Mouse (Mus musculus) heart, embryonic 12.5 days (tissue): ENCODE results near the gene Rnf186. TPM values are rescaled to one million over a fixed set of nuclear protein-coding genes. Genes with fewer than 3 reads are reported as not detected.
A peak's percentile ranks its signal among the peaks of the same experiment; 100 is the strongest.

ENCODE experiments used
- ATAC-seq: fragments of 200-750 bp; cut with Nextera tagmentation; 2 replicates; pipeline ENCODE4 v1.8.0; 2017; ENCODE audit warnings: moderate TSS enrichment, moderate library complexity; ENCODE audit not compliant: insufficient number of reproducible peaks, low FRiP score
- H3K27ac ChIP-seq: fragments of 300-500 bp; sonication (generic); 2 replicates; pipeline ENCODE4 v1.5.1; 2016; ENCODE audit warnings: mild to moderate bottlenecking, moderate library complexity; ENCODE audit not compliant: poor library complexity, severe bottlenecking
- H3K27me3 ChIP-seq: fragments of 300-500 bp; sonication (generic); replicated peaks from 2 replicates; pipeline ENCODE4 v1.6.1; 2016; ENCODE audit warnings: mild to moderate bottlenecking, moderate library complexity
- H3K36me3 ChIP-seq: fragments of 300-500 bp; sonication (generic); 2 replicates; pipeline ENCODE4 v1.6.1; 2016; ENCODE audit warnings: mild to moderate bottlenecking, moderate library complexity
- H3K4me1 ChIP-seq: fragments of 300-500 bp; sonication (generic); replicated peaks from 2 replicates; pipeline ENCODE4 v1.6.1; 2016; ENCODE audit warnings: mild to moderate bottlenecking
- H3K4me2 ChIP-seq: fragments of 300-500 bp; sonication (generic); 2 replicates; pipeline ENCODE4 v1.6.1; 2016; ENCODE audit warnings: mild to moderate bottlenecking, moderate library complexity
- H3K4me3 ChIP-seq: fragments of 300-500 bp; sonication (generic); 2 replicates; pipeline ENCODE4 v1.5.1; 2016; ENCODE audit warnings: mild to moderate bottlenecking
- H3K9ac ChIP-seq: fragments of 300-500 bp; sonication (generic); 2 replicates; pipeline ENCODE4 v1.6.1; 2016; ENCODE audit warnings: mild to moderate bottlenecking, moderate library complexity
- H3K9me3 ChIP-seq: fragments of 300-500 bp; sonication (generic); replicated peaks from 2 replicates; pipeline ENCODE4 v1.6.1; 2016; ENCODE audit warnings: mild to moderate bottlenecking, moderate library complexity
- WGBS: fragments of 180-500 bp; shearing (Covaris S2); methylation state at CpG from one replicate; pipeline ENCODE4 v1.1.7; 2016; 5-methylcytosine and 5-hydroxymethylcytosine counted together
- polyA plus RNA-seq: library from polyadenylated mRNA; unstranded; fragments of >200 nt; fragmentation: Nextera tagmentation; extraction: Ambion mirVana; gene quantifications from 2 replicates; pipeline ENCODE4 v1.2.1, GENCODE M21; 2016

Rnf186 gene
- polyA plus RNA-seq, 1 experiment from 2014 or later = not detected

GRCm38 (mm10) chr4:138986280-138986679 lies 19.4 kb downstream of the Rnf186 start:
- H3K4me2 ChIP-seq = no peak overlapping the region
- 0 out of 2 replicates have a peak overlapping the region, but pooled peaks have one; percentile 10 for H3K27ac ChIP-seq
- WGBS = 69% methylated on average over 5 of the region's 5 CpGs
- ATAC-seq = no peak
- H3K27me3 ChIP-seq = no peaks in the 10 kb centered on the region
- no peaks in the 10 kb centered on the region for H3K9me3 ChIP-seq
- no peak overlapping the region for H3K4me3 ChIP-seq
- no peaks in the 10 kb centered on the region for H3K36me3 ChIP-seq
- peaks cover 14% of the 10 kb centered on the region for H3K4me1 ChIP-seq
- H3K9ac ChIP-seq = no peak overlapping the region

DNA sequence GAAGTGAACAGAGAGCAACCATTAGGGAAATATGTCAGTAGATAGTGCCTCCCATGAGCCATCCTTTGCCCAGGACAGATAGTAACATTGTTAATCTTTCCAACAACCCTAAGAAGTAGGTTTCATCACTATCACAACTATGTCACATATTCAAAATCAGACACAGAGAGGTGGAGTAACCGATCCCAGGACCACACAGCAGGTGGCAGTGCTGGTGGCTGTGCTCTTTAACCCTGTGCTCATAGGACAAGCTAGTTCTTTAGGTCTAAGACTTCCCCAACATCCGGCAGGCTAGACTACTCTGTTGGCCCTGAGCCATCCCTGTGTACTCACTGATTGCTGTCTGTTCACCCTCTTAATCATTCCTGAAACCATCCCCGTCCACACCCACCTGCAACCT lies 27.5 kb downstream of the Rnf186 start:
- Histone ChIP-seq H3K9me3 (0 out of 2 replicates have a peak, but pooled peaks cover 4% of the 10 kb centered on the region), H3K36me3 (0 out of 2 replicates have a peak, but pooled peaks cover 2% of the 10 kb centered on the region), H3K4me2 (no peak overlapping the region), H3K9ac (no peak overlapping the region), H3K4me1 (no peaks in the 10 kb centered on the region), H3K4me3 (no peak overlapping the region), H3K27me3 (no peaks in the 10 kb centered on the region), H3K27ac (no peak overlapping the region)
- WGBS = 61% methylated on average over 3 of the region's 3 CpGs
- ATAC-seq = no peak

GRCm38 (mm10) chr4:138996410-138996809 lies 29.5 kb downstream of the Rnf186 start:
- H3K4me1 ChIP-seq = 0 out of 2 replicates have a peak, but pooled peaks cover 3% of the 10 kb centered on the region
- WGBS = 77% methylated on average over 5 of the region's 5 CpGs
- no peaks in the 10 kb centered on the region for H3K27me3 ChIP-seq
- H3K9me3 ChIP-seq = 0 out of 2 replicates have a peak, but pooled peaks cover 5% of the 10 kb centered on the region
- no peak overlapping the region for H3K27ac ChIP-seq
- H3K9ac ChIP-seq = no peak overlapping the region
- ATAC-seq = no peak
- H3K4me3 ChIP-seq = no peak overlapping the region
- H3K36me3 ChIP-seq = 0 out of 2 replicates have a peak, but pooled peaks cover 2% of the 10 kb centered on the region
- H3K4me2 ChIP-seq = no peak overlapping the region

DNA sequence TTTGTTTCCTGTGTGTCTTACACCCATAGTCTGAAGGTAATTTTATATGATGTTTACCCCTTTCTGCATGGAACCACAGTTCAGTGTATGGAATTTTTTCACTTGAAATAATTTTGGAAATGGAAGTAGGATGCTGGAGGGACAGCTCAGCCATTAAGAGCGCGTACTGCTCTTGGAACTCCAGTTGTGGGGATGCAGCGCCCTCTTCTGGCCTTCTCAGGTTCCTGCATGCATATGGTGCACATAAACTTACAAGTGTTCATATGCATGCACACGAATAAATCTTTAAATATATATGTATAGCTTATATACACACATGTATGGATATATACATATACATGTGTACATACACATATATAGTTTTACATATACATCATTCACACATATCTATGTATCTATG lies 30.2 kb downstream of the Rnf186 start:
- no peak overlapping the region for H3K9ac ChIP-seq
- ATAC-seq = no peak
- no peak overlapping the region for H3K4me2 ChIP-seq
- no peak overlapping the region for H3K4me3 ChIP-seq
- no peaks in the 10 kb centered on the region for H3K27me3 ChIP-seq
- no peak overlapping the region for H3K27ac ChIP-seq
- H3K9me3 ChIP-seq = 0 out of 2 replicates have a peak, but pooled peaks cover 5% of the 10 kb centered on the region
- 0 out of 2 replicates have a peak, but pooled peaks cover 4% of the 10 kb centered on the region for H3K4me1 ChIP-seq
- 0 out of 2 replicates have a peak, but pooled peaks cover 2% of the 10 kb centered on the region for H3K36me3 ChIP-seq
- 77% methylated on average over 4 of the region's 4 CpGs for WGBS

DNA sequence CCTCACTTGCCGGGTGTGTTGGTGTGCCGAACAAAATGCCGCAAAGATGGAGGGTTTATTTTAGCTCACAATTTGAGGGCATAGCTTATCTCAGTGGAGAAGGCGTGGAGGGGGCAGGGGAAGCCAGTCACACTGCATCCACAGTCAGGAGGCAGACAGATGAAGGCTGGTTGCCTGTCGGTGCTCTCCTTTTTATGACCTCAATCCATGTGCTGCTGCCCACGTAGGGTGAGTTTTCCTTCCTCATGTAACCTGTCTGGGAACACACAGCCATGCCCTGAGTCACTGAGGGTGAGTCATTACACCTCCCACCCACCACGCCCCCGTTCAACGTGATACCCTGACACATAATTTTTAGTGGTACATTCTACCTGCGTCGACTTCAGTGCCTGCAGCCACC lies 31.7 kb downstream of the Rnf186 start:
- Histone ChIP-seq H3K27me3 (no peaks in the 10 kb centered on the region), H3K4me3 (no peak overlapping the region), H3K4me2 (no peak overlapping the region), H3K4me1 (0 out of 2 replicates have a peak, but pooled peaks cover 4% of the 10 kb centered on the region), H3K27ac (no peak overlapping the region), H3K9me3 (0 out of 2 replicates have a peak, but pooled peaks cover 5% of the 10 kb centered on the region), H3K9ac (no peak overlapping the region), H3K36me3 (0 out of 2 replicates have a peak, but pooled peaks cover 2% of the 10 kb centered on the region)
- ATAC-seq = no peak
- WGBS = 69% methylated on average over 11 of the region's 11 CpGs

GRCm38 (mm10) chr4:139001026-139001425 lies 34.1 kb downstream of the Rnf186 start:
- H3K4me3 ChIP-seq = no peak overlapping the region
- H3K4me2 ChIP-seq = peak overlapping the region; percentile 33
- no peak overlapping the region for H3K27ac ChIP-seq
- no peak overlapping the region for H3K9ac ChIP-seq
- 0 out of 2 replicates have a peak, but pooled peaks cover 4% of the 10 kb centered on the region for H3K4me1 ChIP-seq
- ATAC-seq = no peak
- 0 out of 2 replicates have a peak, but pooled peaks cover 5% of the 10 kb centered on the region for H3K9me3 ChIP-seq
- H3K36me3 ChIP-seq = 0 out of 2 replicates have a peak, but pooled peaks cover 2% of the 10 kb centered on the region
- 34% methylated on average over 2 of the region's 2 CpGs for WGBS
- no peaks in the 10 kb centered on the region for H3K27me3 ChIP-seq

DNA sequence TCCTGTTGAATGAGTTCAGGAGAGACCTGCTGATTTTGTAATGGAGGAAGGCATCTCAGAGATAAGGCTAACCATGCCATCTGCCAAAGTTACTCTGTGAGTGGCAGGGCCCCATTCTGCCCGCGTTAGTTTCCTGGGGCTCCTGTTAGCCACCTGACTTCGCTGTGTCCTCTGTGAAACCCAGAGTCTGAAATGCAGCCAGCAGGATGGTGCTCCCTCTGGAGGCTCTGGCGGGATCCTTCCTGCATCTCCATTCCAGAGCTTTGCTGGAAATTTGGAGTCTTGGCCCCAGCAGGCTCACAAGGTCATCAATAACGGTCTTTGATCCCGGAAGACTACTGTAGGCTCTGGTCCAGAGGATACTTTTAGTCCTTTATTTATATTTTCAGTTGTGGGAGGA lies 34.5 kb downstream of the Rnf186 start:
- peak overlapping the region; percentile 33 for H3K4me2 ChIP-seq
- H3K27me3 ChIP-seq = no peaks in the 10 kb centered on the region; the same call in 1 of the 2 replicates
- ATAC-seq = no peak
- H3K36me3 ChIP-seq = 0 out of 2 replicates have a peak, but pooled peaks cover 2% of the 10 kb centered on the region
- H3K27ac ChIP-seq = no peak overlapping the region
- H3K9me3 ChIP-seq = 0 out of 2 replicates have a peak, but pooled peaks cover 5% of the 10 kb centered on the region
- 15% methylated on average over 6 of the region's 6 CpGs for WGBS
- no peak overlapping the region for H3K9ac ChIP-seq
- H3K4me1 ChIP-seq = 0 out of 2 replicates have a peak, but pooled peaks cover 4% of the 10 kb centered on the region
- H3K4me3 ChIP-seq = no peak overlapping the region

GRCm38 (mm10) chr4:139004067-139004466 lies 37.2 kb downstream of the Rnf186 start:
- 79% methylated on average over 8 of the region's 8 CpGs for WGBS
- no peaks in the 10 kb centered on the region for H3K36me3 ChIP-seq

DNA sequence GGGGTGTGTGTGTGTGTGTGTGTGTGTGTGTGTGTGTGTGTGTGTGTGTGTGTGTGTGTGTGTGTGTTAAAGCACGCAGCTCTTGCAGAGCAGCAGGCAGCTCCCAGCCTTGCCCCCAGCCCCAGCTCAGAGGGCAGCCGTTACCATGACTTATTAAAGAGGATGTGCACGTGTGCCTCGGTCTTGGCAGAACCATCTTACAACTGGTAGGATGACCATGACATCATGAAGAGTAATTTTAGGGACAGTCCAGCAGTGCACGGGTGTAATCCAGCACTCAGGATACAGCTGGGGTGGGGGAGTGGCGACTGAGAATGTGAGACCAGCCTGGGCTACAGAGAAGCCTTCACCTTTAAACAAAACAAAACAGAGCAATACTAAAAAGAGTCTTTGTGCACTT lies 38.3 kb downstream of the Rnf186 start:
- no peak for ATAC-seq
- WGBS = 73% methylated on average over 6 of the region's 6 CpGs

More at GRCm38 (mm10) chr4:139004067-139004466, 37.2 kb downstream of the Rnf186 start:
- 0 out of 2 replicates have a peak, but pooled peaks cover 4% of the 10 kb centered on the region for H3K4me1 ChIP-seq
- H3K27ac ChIP-seq = no peak overlapping the region
- no peaks in the 10 kb centered on the region; the same call in 1 of the 2 replicates for H3K27me3 ChIP-seq
- no peak overlapping the region for H3K9ac ChIP-seq
- H3K9me3 ChIP-seq = 0 out of 2 replicates have a peak, but pooled peaks cover 3% of the 10 kb centered on the region
- H3K4me3 ChIP-seq = no peak overlapping the region
- no peak overlapping the region for H3K4me2 ChIP-seq
- no peak for ATAC-seq

DNA sequence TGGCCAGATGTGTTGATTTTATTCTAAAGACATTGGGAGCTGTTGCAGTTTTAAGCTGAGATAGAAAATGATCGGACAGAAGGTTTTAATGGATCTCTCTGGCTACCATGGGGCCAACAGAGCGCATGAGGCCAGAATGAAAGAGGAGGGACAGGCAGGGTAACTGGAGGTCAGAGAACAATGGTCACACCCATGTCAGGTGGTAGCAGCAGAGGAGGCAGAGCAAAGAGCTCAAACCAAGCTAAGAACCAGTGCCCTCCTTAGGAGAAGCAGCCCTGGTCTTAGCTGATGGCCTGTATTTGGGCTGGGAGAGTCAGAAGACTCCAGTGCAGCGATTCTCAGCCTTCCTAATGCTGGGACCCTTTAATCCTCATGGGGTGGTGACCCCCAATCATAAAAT lies 40.4 kb downstream of the Rnf186 start:
- Histone ChIP-seq H3K27ac (no peak overlapping the region), H3K9ac (no peak overlapping the region), H3K4me1 (no peaks in the 10 kb centered on the region), H3K4me2 (no peak overlapping the region), H3K27me3 (no peaks in the 10 kb centered on the region; the same call in 1 of the 2 replicates), H3K9me3 (no peaks in the 10 kb centered on the region), H3K4me3 (no peak overlapping the region), H3K36me3 (no peaks in the 10 kb centered on the region)
- ATAC-seq = no peak
- WGBS = 80% methylated on average over 3 of the region's 3 CpGs

More for the DNA sequence above, 38.3 kb downstream of the Rnf186 start:
- Histone ChIP-seq H3K9me3 (no peaks in the 10 kb centered on the region), H3K27ac (no peak overlapping the region), H3K4me3 (no peak overlapping the region), H3K9ac (no peak overlapping the region), H3K27me3 (no peaks in the 10 kb centered on the region; the same call in 1 of the 2 replicates), H3K4me2 (no peak overlapping the region), H3K36me3 (no peaks in the 10 kb centered on the region), H3K4me1 (0 out of 2 replicates have a peak, but pooled peaks cover 4% of the 10 kb centered on the region)

GRCm38 (mm10) chr4:139007981-139008536 lies 41.1 kb downstream of the Rnf186 start:
- Histone ChIP-seq H3K4me1 (no peaks in the 10 kb centered on the region), H3K36me3 (no peaks in the 10 kb centered on the region), H3K4me3 (no peak overlapping the region), H3K27ac (no peak overlapping the region), H3K9me3 (no peaks in the 10 kb centered on the region), H3K27me3 (no peaks in the 10 kb centered on the region; the same call in 1 of the 2 replicates), H3K9ac (no peak overlapping the region), H3K4me2 (no peak overlapping the region)
- no peak for ATAC-seq
- WGBS = 60% methylated on average over 6 of the region's 6 CpGs
